Mouse (Mus musculus) thymus, adult 2 months (tissue): ENCODE data around the gene Tsnaxip1. TPM values are rescaled to one million over a fixed set of nuclear protein-coding genes. Genes with fewer than 3 reads are reported as not detected.

Experiments
- DNase-seq: peaks from one replicate; pipeline ENCODE4 v3.0.0; 2021
- H3K27ac ChIP-seq: fragments of 200-500 bp; 2 replicates; pipeline ENCODE4 v1.5.1; 2012; ENCODE audit warnings: low read length, control low read depth; ENCODE audit not compliant: control insufficient read depth, insufficient read depth
- H3K27me3 ChIP-seq: fragments of 200-500 bp; 2 replicates; pipeline ENCODE4 v1.6.1; 2012; ENCODE audit warnings: mild to moderate bottlenecking, low read length, moderate library complexity, mixed read lengths; ENCODE audit not compliant: control insufficient read depth, insufficient read depth
- H3K36me3 ChIP-seq: fragments of 200-500 bp; 2 replicates; pipeline ENCODE4 v1.6.1; 2012; ENCODE audit warnings: mild to moderate bottlenecking, low read length, moderate library complexity; ENCODE audit not compliant: control insufficient read depth, insufficient read depth
- H3K4me1 ChIP-seq: fragments of 200-500 bp; replicated peaks from 2 replicates; pipeline ENCODE4 v1.6.1; 2012; ENCODE audit warnings: low read length; ENCODE audit not compliant: control insufficient read depth, insufficient read depth
- H3K4me3 ChIP-seq: fragments of 200-500 bp; 2 replicates; pipeline ENCODE4 v1.5.1; 2012; ENCODE audit warnings: mild to moderate bottlenecking, low read length, control low read depth, moderate library complexity; ENCODE audit not compliant: control insufficient read depth, insufficient read depth
- CTCF ChIP-seq: fragments of 200-500 bp; IDR thresholded peaks from 2 replicates; pipeline ENCODE4 v1.5.1; 2012; ENCODE audit warnings: mild to moderate bottlenecking, control low read depth, low read length, moderate library complexity, borderline replicate concordance; ENCODE audit not compliant: control insufficient read depth, poor library complexity, insufficient read depth; ENCODE audit errors: extremely low read depth
- POLR2A ChIP-seq: fragments of 200-500 bp; IDR thresholded peaks from 2 replicates; pipeline ENCODE4 v1.6.1; 2012; ENCODE audit warnings: mild to moderate bottlenecking, low read length, control low read depth, moderate library complexity; ENCODE audit not compliant: control insufficient read depth, poor library complexity, insufficient read depth; ENCODE audit errors: extremely low read depth
- WGBS: fragments of 180-500 bp; shearing (Covaris S2); methylation state at CpG from one replicate; pipeline ENCODE4 v1.1.7; 2018; 5-methylcytosine and 5-hydroxymethylcytosine counted together
- polyA plus RNA-seq: library from polyadenylated mRNA; depleted of rRNA; stranded (reverse); fragments of >200 nt; gene quantifications from 2 replicates; pipeline ENCODE4 v1.2.3, GENCODE M21; 2012

Gene Tsnaxip1
- polyA plus RNA-seq, 1 experiment: 0.05 TPM

DNA sequence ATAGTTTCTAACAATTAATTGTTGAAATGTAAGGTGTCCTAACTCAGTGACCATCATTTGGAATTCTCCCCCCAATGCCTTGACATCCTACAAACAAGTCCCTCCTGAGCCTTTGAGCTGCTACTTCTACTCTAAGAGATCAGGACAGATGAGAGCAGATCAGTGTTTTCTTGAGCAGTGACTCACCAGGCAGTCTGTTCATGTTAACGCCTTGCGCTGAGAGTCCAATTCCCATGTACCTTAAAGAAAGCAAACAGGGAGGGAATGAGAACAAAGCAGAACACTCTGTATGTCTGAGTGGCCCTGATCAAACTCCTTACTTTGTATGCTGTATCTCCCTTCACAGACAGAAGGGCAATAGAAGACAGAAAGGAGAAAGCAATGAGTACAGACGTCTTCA lies 22.2 kb upstream of the Tsnaxip1 start:
- Histone ChIP-seq H3K4me3 (no peak overlapping the region), H3K36me3 (peaks cover 9% of the 10 kb centered on the region; the same call in 1 of the 2 replicates), H3K4me1 (peaks cover 5% of the 10 kb centered on the region), H3K27ac (no peak overlapping the region), H3K27me3 (no peaks in the 10 kb centered on the region)
- no peak for TF ChIP-seq POLR2A
- no peak for TF ChIP-seq CTCF
- DNase-seq: no peak
- WGBS: 93% methylated on average over 3 of the region's 3 CpGs

DNA sequence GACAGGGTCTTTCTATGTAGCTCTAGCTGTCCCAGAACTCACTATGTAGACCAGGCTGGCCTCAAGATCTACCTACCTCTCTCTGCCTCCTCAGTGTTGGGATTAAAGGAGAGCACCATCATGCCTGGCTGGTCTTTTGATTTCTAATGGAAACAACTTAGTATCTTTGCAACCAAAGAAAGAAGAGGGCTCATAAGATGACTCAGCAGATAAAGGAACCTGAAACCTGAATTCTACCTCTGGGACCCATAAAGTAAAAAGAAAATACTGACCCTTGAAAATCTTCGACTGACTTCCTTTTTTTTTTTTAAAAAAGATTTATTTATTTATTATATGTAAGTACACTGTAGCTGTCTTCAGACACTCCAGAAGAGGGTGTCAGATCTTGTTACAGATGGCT lies 21.6 kb upstream of the Tsnaxip1 start:
- peaks cover 9% of the 10 kb centered on the region for H3K4me1 ChIP-seq

DNA sequence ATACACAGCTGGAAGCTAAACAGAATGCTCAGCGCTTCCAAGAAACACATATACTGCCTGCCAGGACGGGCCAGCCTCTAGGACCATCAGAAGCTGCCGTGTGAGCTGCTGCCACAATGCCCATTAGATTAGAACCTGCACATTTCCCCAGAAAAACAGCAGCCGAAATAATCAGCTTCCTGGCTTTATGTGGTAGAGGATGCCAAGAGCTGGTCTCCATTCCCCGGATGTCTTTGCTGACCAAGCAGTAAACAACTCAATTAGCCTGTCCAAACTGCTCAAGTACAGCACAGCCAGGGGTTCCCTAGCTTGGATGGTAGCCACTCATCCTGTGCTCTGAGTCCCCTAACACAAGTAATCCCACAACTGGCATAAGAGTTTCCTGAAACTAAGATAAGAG lies 19.8 kb upstream of the Tsnaxip1 start:
- no peak for DNase-seq
- no peaks in the 10 kb centered on the region for H3K27me3 ChIP-seq
- TF ChIP-seq POLR2A (no peak), CTCF (no peak)
- H3K4me1 ChIP-seq: peaks cover 14% of the 10 kb centered on the region
- no peak overlapping the region for H3K4me3 ChIP-seq
- no peak overlapping the region for H3K27ac ChIP-seq
- peaks cover 9% of the 10 kb centered on the region; the same call in 1 of the 2 replicates for H3K36me3 ChIP-seq
- 92% methylated on average over 5 of the region's 5 CpGs for WGBS

More for the DNA sequence above, 21.6 kb upstream of the Tsnaxip1 start:
- no peak for DNase-seq
- H3K4me3 ChIP-seq: no peak overlapping the region
- 34% methylated on average over 1 of the region's 1 CpGs for WGBS
- no peak overlapping the region for H3K27ac ChIP-seq
- H3K36me3 ChIP-seq: peaks cover 9% of the 10 kb centered on the region; the same call in 1 of the 2 replicates
- no peaks in the 10 kb centered on the region for H3K27me3 ChIP-seq
- no peak for TF ChIP-seq POLR2A
- TF ChIP-seq CTCF: no peak

DNA sequence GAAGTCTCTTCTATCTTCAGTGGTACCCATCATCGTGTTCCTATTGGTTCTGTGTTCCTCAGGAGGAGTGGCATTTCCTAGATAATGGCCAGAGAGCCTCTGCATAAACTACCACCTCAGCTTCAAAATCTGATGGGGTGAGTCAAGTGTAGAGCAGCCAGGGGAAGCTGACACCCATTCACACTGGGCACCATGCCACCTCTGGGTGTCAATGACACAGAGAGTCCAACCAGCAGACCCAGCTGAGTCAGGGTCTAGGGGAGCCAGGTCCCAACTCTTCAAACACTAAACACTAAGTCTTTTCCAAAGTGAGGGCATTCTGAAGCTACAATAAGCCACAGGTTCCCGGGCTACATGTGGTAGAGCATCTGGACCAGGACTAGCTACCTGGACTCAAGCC lies 19.1 kb upstream of the Tsnaxip1 start:
- Histone ChIP-seq H3K4me1 (peaks cover 14% of the 10 kb centered on the region), H3K27me3 (no peaks in the 10 kb centered on the region), H3K27ac (no peak overlapping the region), H3K4me3 (no peak overlapping the region), H3K36me3 (peaks cover 9% of the 10 kb centered on the region; the same call in 1 of the 2 replicates)
- WGBS: 95% methylated on average over 2 of the region's 2 CpGs
- DNase-seq: no peak
- TF ChIP-seq CTCF (no peak), POLR2A (no peak)

DNA sequence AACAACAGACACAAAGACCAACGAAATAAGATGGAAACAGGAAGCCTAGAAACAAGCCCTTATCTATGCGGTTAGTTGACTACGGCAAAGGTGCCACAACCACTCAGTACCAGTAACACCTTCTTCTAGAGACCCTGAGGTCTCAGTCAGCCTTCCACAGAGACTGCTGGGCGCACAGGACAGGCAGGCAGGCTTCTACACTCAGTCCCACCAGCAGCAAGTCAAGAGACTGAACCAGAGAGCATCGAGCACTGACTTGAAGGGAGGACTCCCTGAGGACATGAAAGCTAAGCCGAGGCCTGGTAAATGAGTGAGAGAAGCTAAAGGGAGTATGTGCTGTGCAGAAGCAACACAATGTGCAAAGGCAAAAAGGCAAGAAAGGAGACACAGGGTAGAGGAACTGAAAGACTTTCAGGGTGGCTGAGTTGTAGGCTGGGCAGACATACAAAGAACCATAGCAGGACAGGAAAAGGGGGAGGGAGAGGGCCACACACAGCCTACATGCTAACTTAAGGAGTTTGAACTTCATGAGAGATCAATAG lies 17.2 kb upstream of the Tsnaxip1 start:
- Histone ChIP-seq H3K27me3 (no peaks in the 10 kb centered on the region), H3K4me3 (no peak overlapping the region), H3K36me3 (no peaks in the 10 kb centered on the region), H3K4me1 (peaks cover 14% of the 10 kb centered on the region), H3K27ac (peak overlapping the region; percentile 77)
- TF ChIP-seq CTCF: no peak
- no peak for TF ChIP-seq POLR2A
- WGBS: 57% methylated on average over 6 of the region's 6 CpGs
- DNase-seq: no peak

DNA sequence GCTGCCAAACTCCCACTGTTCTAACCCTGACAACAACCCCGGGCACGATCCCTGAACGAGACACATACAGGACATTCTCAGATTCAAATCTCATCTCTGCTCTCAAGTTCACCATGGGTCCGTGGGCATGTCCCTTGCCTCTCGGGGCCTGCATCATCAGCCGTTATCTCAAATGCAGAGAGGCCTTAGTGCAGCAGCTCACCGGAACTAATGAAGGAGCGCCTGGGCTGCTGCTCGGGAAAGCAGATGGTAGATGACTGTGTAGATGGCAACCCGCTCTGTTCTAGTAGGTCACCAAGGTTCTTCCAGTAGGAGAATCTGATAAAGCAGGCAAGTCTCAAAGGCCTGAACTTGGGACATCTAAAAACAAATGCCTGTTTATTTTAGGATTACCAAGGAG lies 16.5 kb upstream of the Tsnaxip1 start:
- Histone ChIP-seq H3K4me3 (no peak overlapping the region), H3K27me3 (no peaks in the 10 kb centered on the region), H3K36me3 (no peaks in the 10 kb centered on the region), H3K4me1 (peaks cover 14% of the 10 kb centered on the region), H3K27ac (peak overlapping the region; percentile 60; the same call in 1 of the 2 replicates)
- no peak for DNase-seq
- WGBS: 94% methylated on average over 10 of the region's 10 CpGs
- no peak for TF ChIP-seq CTCF
- no peak for TF ChIP-seq POLR2A

DNA sequence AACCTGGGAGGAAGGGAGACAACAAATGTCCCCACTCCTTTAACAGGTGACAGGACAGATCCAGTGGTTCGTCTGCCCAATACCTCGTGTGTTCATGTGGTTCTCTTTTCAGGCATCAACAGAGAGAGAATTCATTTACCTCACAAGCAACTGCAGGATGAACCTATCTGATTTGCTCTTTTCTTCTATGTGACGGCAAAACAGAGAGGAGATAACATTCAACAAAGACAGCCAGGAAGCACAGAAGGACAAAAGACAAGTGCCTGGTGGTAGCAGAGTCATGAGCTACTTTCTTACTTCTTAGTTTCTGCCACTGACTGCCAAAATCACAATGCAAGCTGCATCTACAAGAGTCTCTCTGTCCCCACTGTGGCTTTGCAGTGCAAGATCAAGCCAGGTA lies 16.0 kb upstream of the Tsnaxip1 start:
- Histone ChIP-seq H3K27ac (peak overlapping the region; percentile 39; the same call in 1 of the 2 replicates), H3K27me3 (no peaks in the 10 kb centered on the region), H3K4me1 (peaks cover 12% of the 10 kb centered on the region), H3K4me3 (no peak overlapping the region), H3K36me3 (no peaks in the 10 kb centered on the region)
- no peak for DNase-seq
- TF ChIP-seq CTCF: no peak
- no peak for TF ChIP-seq POLR2A
- WGBS: 69% methylated on average over 3 of the region's 3 CpGs
